Mouse (Mus musculus) bone marrow, adult 2 months (tissue): ENCODE results near the gene R3hdm4.

Experiments used
- CTCF ChIP-seq: fragments of 200-500 bp; IDR thresholded peaks from 2 replicates; pipeline ENCODE4 v1.5.1; 2011; ENCODE audit warnings: low read length, control low read depth; ENCODE audit not compliant: control insufficient read depth, insufficient read depth
- POLR2A ChIP-seq: fragments of 200-500 bp; IDR thresholded peaks from 2 replicates; pipeline ENCODE4 v1.6.1; 2011; ENCODE audit warnings: low read depth, mild to moderate bottlenecking, control low read depth, low read length, borderline replicate concordance; ENCODE audit not compliant: control insufficient read depth

DNA sequence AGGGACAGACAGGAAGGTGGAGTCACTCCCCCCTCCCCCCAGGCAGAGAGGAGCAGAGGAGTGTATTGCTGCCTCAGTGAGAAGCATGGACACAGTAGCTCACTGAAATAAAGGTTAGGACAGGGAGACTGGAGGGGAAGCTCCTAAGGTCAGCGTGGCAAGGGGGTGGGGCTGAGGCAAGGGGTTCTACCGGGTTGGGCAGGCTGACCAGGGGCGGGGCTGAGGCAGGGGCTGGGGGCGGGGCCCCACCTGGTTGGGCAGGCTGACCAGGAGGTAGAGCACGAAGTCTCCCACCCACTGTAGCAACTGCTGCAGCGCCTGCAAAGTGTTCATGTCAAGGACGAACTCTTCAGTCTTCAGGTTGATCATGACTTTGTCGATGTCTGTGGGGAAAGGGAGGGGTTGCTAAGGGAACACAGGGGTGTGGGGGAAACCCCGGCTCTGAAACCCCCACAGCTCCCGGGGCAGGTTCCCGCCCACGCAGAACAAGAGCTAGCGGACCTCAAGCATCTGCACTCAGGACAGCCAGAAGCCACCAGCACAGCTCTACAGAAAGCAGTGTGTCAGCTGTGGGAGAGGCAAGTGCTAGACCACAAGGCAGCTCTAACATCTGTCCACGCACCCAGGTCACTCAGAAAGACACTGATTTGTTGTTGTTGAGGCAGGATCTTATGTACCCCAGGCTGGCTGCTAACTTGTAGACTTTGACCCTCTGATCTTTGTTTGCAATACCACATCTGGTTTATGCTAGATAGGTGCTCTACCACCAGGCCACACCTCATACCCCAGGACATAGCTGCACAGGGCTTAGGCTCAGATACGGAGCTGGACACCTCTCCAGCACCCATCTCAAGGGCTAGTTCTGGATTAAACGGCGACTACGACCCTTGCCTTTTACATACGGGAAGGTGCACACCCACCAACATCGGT is 23.4 kb downstream of the R3hdm4 start:
- TF ChIP-seq POLR2A: no peak
- no peak for TF ChIP-seq CTCF
